Mouse (Mus musculus) myocyte (in vitro differentiated cells): ENCODE results near the gene Mcub. TPM values are rescaled to one million over a fixed set of nuclear protein-coding genes. Genes with fewer than 3 reads are reported as not detected.
A peak's percentile ranks its signal among the peaks of the same experiment; 100 is the strongest.

Source experiments
- H3K27me3 ChIP-seq: one replicate; pipeline ENCODE4 v1.6.1; 2011; ENCODE audit not compliant: control insufficient read depth, insufficient read depth, insufficient read length
- H3K36me3 ChIP-seq: one replicate; pipeline ENCODE4 v1.6.1; 2011; ENCODE audit not compliant: control insufficient read depth, insufficient read depth
- H3K4me2 ChIP-seq: one replicate; pipeline ENCODE4 v1.6.1; 2011; ENCODE audit warnings: low read depth, control low read depth
- H3K4me3 ChIP-seq: one replicate; pipeline ENCODE4 v1.5.1; 2011; ENCODE audit warnings: mild to moderate bottlenecking, control low read depth, moderate library complexity
- H3K79me2 ChIP-seq: one replicate; pipeline ENCODE4 v1.6.1; 2011; ENCODE audit not compliant: control insufficient read depth, insufficient read depth
- H3ac ChIP-seq: one replicate; pipeline ENCODE4 v1.6.1; 2011; ENCODE audit not compliant: control insufficient read depth, insufficient read length
- CEBPB ChIP-seq: IDR thresholded peaks from 2 replicates; pipeline ENCODE4 v1.6.1; 2011; ENCODE audit warnings: mild to moderate bottlenecking, moderate library complexity; ENCODE audit not compliant: poor library complexity, insufficient read depth, severe bottlenecking
- E2F4 ChIP-seq: IDR thresholded peaks from one replicate; pipeline ENCODE4 v1.6.1; 2011; ENCODE audit warnings: mild to moderate bottlenecking, control low read depth, moderate library complexity; ENCODE audit not compliant: insufficient read depth
- MAX ChIP-seq: IDR thresholded peaks from one replicate; pipeline ENCODE4 v1.6.1; 2011; ENCODE audit warnings: low read depth, mild to moderate bottlenecking, control low read depth
- MYOD1 ChIP-seq, 3 experiments: IDR thresholded peaks; one replicate each; pipeline ENCODE4 v1.6.1; 2011; ENCODE audit warnings: control low read depth in 2 of 3, low read depth in 2 of 3, mild to moderate bottlenecking in 2 of 3, moderate library complexity in 1 of 3; ENCODE audit not compliant: insufficient read length in 2 of 3, control insufficient read depth in 1 of 3
- MYOG ChIP-seq, 3 experiments: IDR thresholded peaks; one replicate each; pipeline ENCODE4 v1.6.1; 2011; ENCODE audit warnings: control low read depth in 2 of 3, low read depth in 2 of 3, mild to moderate bottlenecking in 2 of 3; ENCODE audit not compliant: insufficient read length in 2 of 3, control insufficient read depth in 1 of 3, insufficient read depth in 1 of 3
- POLR2A ChIP-seq: IDR thresholded peaks from one replicate; pipeline ENCODE4 v1.6.1; 2011; ENCODE audit warnings: low read depth, mild to moderate bottlenecking, control low read depth, moderate library complexity; ENCODE audit not compliant: insufficient read length
- POLR2AphosphoS2 ChIP-seq: IDR thresholded peaks from one replicate; pipeline ENCODE4 v1.6.1; 2011; ENCODE audit warnings: low read depth, control low read depth; ENCODE audit not compliant: insufficient read length
- REST ChIP-seq: IDR thresholded peaks from one replicate; pipeline ENCODE4 v1.6.1; 2011; ENCODE audit warnings: mild to moderate bottlenecking, control low read depth, moderate library complexity; ENCODE audit not compliant: insufficient read depth, insufficient read length
- SRF ChIP-seq: IDR thresholded peaks from one replicate; pipeline ENCODE4 v1.6.1; 2011; ENCODE audit warnings: low read depth; ENCODE audit not compliant: control insufficient read depth, insufficient read length
- TCF12 ChIP-seq: IDR thresholded peaks from one replicate; pipeline ENCODE4 v1.6.1; 2011; ENCODE audit warnings: mild to moderate bottlenecking, control low read depth; ENCODE audit not compliant: poor library complexity, insufficient read depth, severe bottlenecking
- TCF3 ChIP-seq: IDR thresholded peaks from one replicate; pipeline ENCODE4 v1.6.1; 2011; ENCODE audit warnings: low read depth, control low read depth; ENCODE audit not compliant: insufficient read length
- USF1 ChIP-seq: IDR thresholded peaks from one replicate; pipeline ENCODE4 v1.6.1; 2011; ENCODE audit warnings: low read depth, mild to moderate bottlenecking, control low read depth, moderate library complexity
- polyA plus RNA-seq: library from polyadenylated mRNA; unstranded; fragments of >200 nt; fragmentation: generic; extraction: Trizol; gene quantifications from one replicate; pipeline ENCODE4 v1.2.1, GENCODE M21; 2012; ENCODE audit warnings: missing spikeins

Mcub gene
- polyA plus RNA-seq, 1 experiment: 19.7 TPM

DNA sequence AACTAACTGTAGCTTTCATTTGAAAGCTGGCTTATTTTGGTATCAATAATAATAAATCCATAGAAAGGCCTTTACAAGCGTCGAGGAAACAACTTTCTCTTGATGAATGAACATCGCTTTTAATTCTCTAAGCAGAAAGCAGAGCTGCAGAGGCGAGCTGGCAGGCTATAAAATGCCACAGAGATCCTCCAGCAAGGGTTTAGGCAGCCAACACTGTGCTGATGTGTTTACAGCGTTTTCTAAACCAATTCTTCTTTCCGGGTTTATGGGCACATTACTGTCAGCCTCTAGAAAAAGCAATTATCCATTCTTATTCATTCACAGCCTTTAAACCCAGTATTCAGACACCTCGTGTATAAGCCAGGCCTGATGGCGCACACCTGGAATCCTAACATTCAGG lies 7.5 kb downstream of the Mcub start:
- Histone ChIP-seq H3K4me3 (no peak overlapping the region), H3K36me3 (no peaks in the 10 kb centered on the region), H3K4me2 (no peak overlapping the region), H3K27me3 (no peaks in the 10 kb centered on the region), H3ac (no peak overlapping the region), H3K79me2 (no peaks in the 10 kb centered on the region)
- TF ChIP-seq USF1 (no peak), MYOG (IDR thresholded peaks at IDR 0.05; ENCODE audit: control insufficient read depth in 1 of 3, insufficient read depth in 1 of 3, insufficient read length in 2 of 3, low read depth in 2 of 3) (no peak), TCF3 (no peak), SRF (no peak), TCF12 (no peak), MAX (no peak)

- H3K27me3 ChIP-seq: no peaks in the 10 kb centered on the region
- H3K36me3 ChIP-seq: no peaks in the 10 kb centered on the region
- no peak overlapping the region for H3K4me3 ChIP-seq
- TF ChIP-seq CEBPB (no peak), SRF (no peak), MAX (no peak), TCF3 (no peak), USF1 (no peak), POLR2A (no peak), MYOG (IDR thresholded peaks at IDR 0.05; ENCODE audit: control insufficient read depth in 1 of 3, insufficient read depth in 1 of 3, insufficient read length in 2 of 3, low read depth in 2 of 3) (no peak), POLR2AphosphoS2 (no peak), MYOD1 (IDR thresholded peaks at IDR 0.05; ENCODE audit: control insufficient read depth in 1 of 3, insufficient read length in 2 of 3, low read depth in 2 of 3) (no peak), TCF12 (no peak), E2F4 (no peak), REST (no peak)
- no peak overlapping the region for H3K4me2 ChIP-seq
- no peak overlapping the region for H3ac ChIP-seq
- H3K79me2 ChIP-seq: no peaks in the 10 kb centered on the region
Observed at GRCm38 (mm10) chr3:129953296-129953695, 16.7 kb downstream of the Mcub start.

DNA sequence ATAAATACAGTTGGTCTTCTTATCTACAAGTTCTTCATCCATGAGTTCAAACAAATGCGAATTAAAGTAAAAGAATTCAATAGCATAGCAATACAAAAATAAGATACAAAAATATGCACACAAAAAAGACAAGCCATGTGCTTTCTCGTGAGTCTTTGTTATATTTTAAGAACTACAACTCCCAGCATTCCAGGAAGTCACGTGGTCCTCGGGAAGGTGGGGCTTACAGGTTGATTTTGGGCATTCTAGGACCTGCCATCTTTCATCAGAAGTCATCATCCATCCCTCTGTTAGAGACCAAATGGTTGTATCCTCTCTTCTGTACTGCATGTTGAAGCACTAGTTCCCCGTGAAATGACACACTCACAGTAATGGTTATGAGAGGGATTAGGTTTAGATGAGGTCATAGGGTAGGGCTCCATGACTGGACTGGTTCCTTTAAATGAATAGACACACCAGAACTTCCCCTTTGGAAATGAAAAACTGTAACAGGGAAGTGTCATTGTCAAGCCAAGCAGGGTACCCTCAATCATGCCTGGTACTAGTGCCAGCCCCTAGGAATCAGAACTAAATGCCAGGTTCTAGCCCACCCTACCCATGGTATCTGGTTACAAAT lies 20.7 kb downstream of the Mcub start:
- no peak overlapping the region for H3ac ChIP-seq
- TF ChIP-seq USF1: peak; percentile 45
- no peak for TF ChIP-seq MAX
- H3K79me2 ChIP-seq: no peaks in the 10 kb centered on the region
- H3K4me2 ChIP-seq: no peak overlapping the region
- H3K4me3 ChIP-seq: no peak overlapping the region
- H3K36me3 ChIP-seq: no peaks in the 10 kb centered on the region
- no peaks in the 10 kb centered on the region for H3K27me3 ChIP-seq

DNA sequence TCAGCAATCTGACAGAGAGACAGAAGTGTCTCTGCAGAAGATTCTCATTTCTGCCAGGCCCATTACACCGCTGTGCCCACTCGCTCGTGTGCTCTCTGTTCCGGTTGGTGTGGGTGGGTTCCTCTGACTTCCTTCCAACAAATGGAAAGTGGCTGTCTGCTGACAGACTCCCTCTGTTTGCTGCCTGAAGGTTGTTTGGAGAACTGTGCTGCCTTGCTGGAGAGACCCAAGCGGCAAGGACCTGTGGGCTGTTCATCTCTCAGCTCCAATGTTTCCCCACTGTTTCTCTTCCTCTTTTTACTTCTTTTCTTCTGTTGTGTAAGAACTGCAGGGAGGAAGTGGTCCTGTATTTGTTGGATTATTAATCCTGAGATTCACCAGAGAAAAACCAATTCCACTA lies 21.6 kb downstream of the Mcub start:
- Histone ChIP-seq H3ac (no peak overlapping the region), H3K36me3 (no peaks in the 10 kb centered on the region), H3K4me3 (no peak overlapping the region), H3K79me2 (no peaks in the 10 kb centered on the region), H3K27me3 (no peaks in the 10 kb centered on the region), H3K4me2 (no peak overlapping the region)
- no peak for TF ChIP-seq E2F4
- no peak for TF ChIP-seq REST
- no peak for TF ChIP-seq TCF3
- no peak for TF ChIP-seq MAX
- TF ChIP-seq POLR2AphosphoS2: no peak
- no peak for TF ChIP-seq MYOD1 (IDR thresholded peaks at IDR 0.05; ENCODE audit: control insufficient read depth in 1 of 3, insufficient read length in 2 of 3, low read depth in 2 of 3)
- TF ChIP-seq TCF12: no peak
- no peak for TF ChIP-seq MYOG (IDR thresholded peaks at IDR 0.05; ENCODE audit: control insufficient read depth in 1 of 3, insufficient read depth in 1 of 3, insufficient read length in 2 of 3, low read depth in 2 of 3)
- no peak for TF ChIP-seq SRF
- TF ChIP-seq USF1: no peak
- no peak for TF ChIP-seq CEBPB
- TF ChIP-seq POLR2A: no peak

DNA sequence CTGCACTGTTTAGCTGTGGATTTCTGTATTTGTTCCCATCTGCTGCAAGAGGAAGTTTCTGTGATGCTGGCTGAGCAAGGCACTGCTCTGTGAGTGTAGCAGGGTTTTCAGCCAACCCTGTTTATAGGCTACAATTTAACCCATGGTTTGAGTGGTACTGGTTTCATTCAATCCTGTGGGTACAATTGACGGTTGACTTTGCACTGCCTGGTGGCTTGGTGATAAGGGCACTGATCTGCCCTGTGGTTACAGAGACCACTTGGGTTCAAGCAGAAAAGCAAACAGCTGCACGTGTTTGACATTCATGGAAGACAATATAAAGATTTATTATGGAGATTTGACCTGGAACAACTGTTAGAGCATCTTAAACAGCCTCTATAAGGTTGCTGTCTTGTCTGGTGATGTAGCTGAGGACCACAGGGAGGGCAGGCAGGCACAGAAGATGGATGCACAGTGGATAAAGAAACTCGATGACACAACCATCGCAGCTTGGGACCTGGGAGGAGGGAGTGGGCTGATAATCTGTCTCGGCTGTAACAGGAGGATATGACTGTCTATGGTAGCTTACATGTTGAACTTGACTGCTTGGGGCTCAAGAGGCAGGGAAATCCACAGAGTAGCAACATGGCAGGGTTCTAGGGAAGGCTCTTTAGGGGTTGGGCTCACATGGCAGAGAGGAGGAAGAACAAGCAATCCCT lies 23.6 kb downstream of the Mcub start:
- no peak overlapping the region for H3K4me2 ChIP-seq
- TF ChIP-seq MYOG (IDR thresholded peaks at IDR 0.05; ENCODE audit: control insufficient read depth in 1 of 3, insufficient read depth in 1 of 3, insufficient read length in 2 of 3, low read depth in 2 of 3) (no peak), SRF (no peak), POLR2AphosphoS2 (no peak), USF1 (no peak)
- no peak overlapping the region for H3ac ChIP-seq
- no peaks in the 10 kb centered on the region for H3K36me3 ChIP-seq
- no peaks in the 10 kb centered on the region for H3K27me3 ChIP-seq
- no peaks in the 10 kb centered on the region for H3K79me2 ChIP-seq
- no peak overlapping the region for H3K4me3 ChIP-seq
